Mouse (Mus musculus) intestine, embryonic 16.5 days (tissue): ENCODE data around the gene Pde1b. TPM values are rescaled to one million over a fixed set of nuclear protein-coding genes. Genes with fewer than 3 reads are reported as not detected.

Experiments used
- ATAC-seq: fragments of 200-750 bp; cut with Nextera tagmentation; 2 replicates; pipeline ENCODE4 v1.8.0; 2017; ENCODE audit warnings: moderate TSS enrichment, moderate library complexity
- H3K27ac ChIP-seq: fragments of 300-500 bp; sonication (generic); 2 replicates; pipeline ENCODE4 v1.5.1; 2014; ENCODE audit warnings: mild to moderate bottlenecking, low read length
- H3K27me3 ChIP-seq: fragments of 300-500 bp; sonication (generic); replicated peaks from 2 replicates; pipeline ENCODE4 v1.6.1; 2014; ENCODE audit warnings: low read length, control low read depth, mixed read lengths; ENCODE audit not compliant: control insufficient read depth, insufficient read depth
- H3K36me3 ChIP-seq: fragments of 300-500 bp; sonication (generic); 2 replicates; pipeline ENCODE4 v1.6.1; 2014; ENCODE audit warnings: low read length, control low read depth; ENCODE audit not compliant: control insufficient read depth, insufficient read depth
- H3K4me1 ChIP-seq: fragments of 300-500 bp; sonication (generic); 2 replicates; pipeline ENCODE4 v1.6.1; 2014; ENCODE audit warnings: low read length, control low read depth, mixed read lengths; ENCODE audit not compliant: control insufficient read depth, insufficient read depth
- H3K4me2 ChIP-seq: fragments of 300-500 bp; sonication (generic); 2 replicates; pipeline ENCODE4 v1.6.1; 2014; ENCODE audit warnings: low read depth, low read length, control low read depth
- H3K4me3 ChIP-seq: fragments of 300-500 bp; sonication (generic); 2 replicates; pipeline ENCODE4 v1.5.1; 2014; ENCODE audit warnings: mild to moderate bottlenecking, low read length
- H3K9ac ChIP-seq: fragments of 300-500 bp; sonication (generic); 2 replicates; pipeline ENCODE4 v1.6.1; 2014; ENCODE audit warnings: low read depth, low read length
- H3K9me3 ChIP-seq: fragments of 300-500 bp; sonication (generic); 2 replicates; pipeline ENCODE4 v1.6.1; 2016; ENCODE audit warnings: low read length, control low read depth; ENCODE audit not compliant: control insufficient read depth
- WGBS: fragments of 180-500 bp; shearing (Covaris S2); extraction: QIAGEN DNeasy Blood & Tissue Kit; methylation state at CpG from one replicate; pipeline ENCODE4 v1.1.7; 2014; 5-methylcytosine and 5-hydroxymethylcytosine counted together
- polyA plus RNA-seq: library from polyadenylated mRNA; unstranded; fragments of >200 nt; fragmentation: Nextera tagmentation; extraction: Ambion mirVana; gene quantifications from 2 replicates; pipeline ENCODE4 v1.2.1, GENCODE M21; 2015

Gene Pde1b
- polyA plus RNA-seq, 1 experiment from 2014 or later = 5.8 TPM

DNA sequence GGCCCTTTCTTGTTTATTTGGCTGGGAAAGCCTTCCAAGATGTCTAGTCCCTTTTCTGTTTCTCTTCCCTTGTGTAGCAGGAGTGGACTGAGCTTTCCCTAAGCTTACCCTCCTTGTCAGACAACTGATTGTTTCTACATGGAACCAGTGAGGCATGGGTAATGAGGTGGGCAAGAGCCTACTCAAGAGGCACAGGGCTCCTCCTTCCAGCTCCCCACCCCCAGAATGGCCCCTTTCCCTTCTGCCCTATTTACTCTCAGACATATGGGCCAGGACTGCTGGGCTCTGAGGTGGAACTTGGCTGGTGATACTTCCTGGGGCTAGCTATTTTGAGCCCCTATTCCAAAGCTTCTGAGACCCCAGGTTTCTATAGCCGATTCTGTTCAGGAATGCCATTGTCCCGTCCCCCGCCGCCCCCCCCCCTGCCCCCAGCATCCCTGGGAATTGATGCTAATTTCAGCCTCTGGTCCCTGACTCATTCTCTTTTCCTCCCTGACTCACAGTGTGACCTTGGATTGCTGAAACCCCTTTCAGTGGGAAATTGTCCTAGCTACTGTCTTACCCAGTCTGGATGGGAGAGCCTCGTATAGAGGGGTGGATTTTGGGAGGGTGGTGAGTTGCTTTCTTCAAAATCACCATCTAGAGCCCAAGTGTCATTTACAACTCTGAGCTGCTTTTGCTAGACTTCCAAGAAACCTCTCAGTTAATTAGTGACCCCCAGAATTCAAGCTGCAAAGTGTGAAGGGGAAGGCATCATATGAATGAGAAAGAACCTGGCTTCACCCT is 16.0 kb downstream of the Pde1b start:
- Histone ChIP-seq H3K9me3 (no peaks in the 10 kb centered on the region), H3K4me1 (peaks cover 14% of the 10 kb centered on the region), H3K4me2 (no peak overlapping the region), H3K36me3 (no peaks in the 10 kb centered on the region), H3K4me3 (no peak overlapping the region), H3K27ac (no peak overlapping the region), H3K9ac (no peak overlapping the region), H3K27me3 (no peaks in the 10 kb centered on the region)
- ATAC-seq = no peak
- WGBS = 16% methylated on average over 5 of the region's 5 CpGs

DNA sequence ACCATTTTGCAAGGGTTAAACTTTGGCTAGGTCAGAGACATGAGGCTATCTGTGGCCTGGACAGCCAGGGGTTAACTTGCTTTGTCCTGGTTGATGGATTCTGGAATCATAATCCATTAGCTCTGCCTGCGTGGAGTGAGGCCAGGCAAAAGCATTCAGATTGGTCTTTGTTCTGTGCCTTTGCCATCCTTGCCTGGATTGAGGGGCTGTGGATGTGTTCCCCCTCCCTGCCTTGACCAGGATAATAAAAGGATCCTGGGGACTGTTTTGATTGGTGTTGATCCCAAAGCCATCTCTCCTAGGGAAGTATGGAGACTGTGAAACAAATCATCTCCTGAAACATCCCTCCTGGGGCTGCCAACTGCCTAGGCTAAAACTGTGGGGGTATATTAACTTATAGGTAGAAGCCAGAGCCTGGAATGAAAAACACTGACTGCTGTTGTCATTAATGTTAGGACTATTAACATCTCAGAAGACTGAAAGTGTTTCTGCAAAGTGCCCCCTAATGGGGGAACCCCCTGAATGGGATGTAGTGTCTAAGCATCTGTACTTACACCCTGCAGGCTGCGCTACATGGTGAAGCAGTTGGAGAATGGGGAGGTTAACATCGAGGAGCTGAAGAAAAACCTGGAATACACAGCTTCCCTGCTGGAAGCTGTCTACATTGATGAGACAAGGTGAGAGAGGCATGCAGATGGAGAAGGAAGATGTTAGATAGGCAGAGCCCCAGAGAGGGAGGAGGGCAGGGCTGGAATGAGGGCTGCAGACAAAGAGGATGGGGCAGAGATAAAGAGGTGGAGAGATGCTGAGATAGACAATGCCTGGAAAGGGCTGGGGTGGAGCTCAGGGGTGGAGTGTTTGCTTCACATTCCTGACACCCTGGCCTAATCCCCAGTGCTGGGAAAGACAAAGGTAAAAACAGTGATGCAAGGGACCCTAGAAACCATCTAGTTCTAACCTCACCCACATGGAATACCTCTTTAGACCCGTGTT is 16.8 kb downstream of the Pde1b start:
- no peak overlapping the region for H3K9ac ChIP-seq
- H3K4me1 ChIP-seq = peaks cover 12% of the 10 kb centered on the region
- ATAC-seq = no peak
- no peaks in the 10 kb centered on the region for H3K9me3 ChIP-seq
- no peak overlapping the region for H3K27ac ChIP-seq
- H3K27me3 ChIP-seq = no peaks in the 10 kb centered on the region
- 31% methylated on average over 4 of the region's 4 CpGs for WGBS
- no peak overlapping the region for H3K4me2 ChIP-seq
- H3K36me3 ChIP-seq = no peaks in the 10 kb centered on the region
- H3K4me3 ChIP-seq = no peak overlapping the region

DNA sequence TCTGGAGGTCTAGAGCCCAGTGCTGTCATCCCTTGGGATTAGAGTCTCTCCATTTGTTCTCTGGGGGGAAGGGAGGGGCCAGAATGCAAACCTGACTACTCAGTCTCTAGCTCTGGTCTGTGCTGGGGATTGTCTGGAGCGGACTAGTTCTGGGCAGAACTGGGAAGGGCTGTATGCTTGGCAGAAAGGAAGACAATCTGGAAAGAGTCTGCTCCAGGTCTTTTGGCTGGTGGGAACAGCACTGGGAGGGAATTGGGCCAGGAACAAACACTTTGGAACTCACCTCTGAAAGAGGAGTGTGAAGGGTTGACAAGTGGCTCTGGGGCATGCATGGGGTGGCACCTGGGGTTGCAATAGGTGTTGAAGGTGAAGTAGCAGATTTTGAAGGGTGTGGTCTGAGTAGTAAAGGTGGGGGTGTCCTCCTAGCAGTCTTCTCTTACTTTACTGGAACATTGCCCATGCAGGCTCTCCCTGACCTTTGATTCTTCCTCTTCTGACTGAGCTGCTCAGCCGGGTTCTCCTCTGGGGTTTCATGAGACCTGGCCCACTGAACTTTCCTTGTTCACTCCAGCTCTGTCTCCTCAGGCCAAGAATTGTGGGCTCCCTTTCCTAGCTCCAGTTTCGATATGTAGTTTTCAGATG is 19.7 kb downstream of the Pde1b start:
- ATAC-seq = peak; percentile 80
- WGBS = 60% methylated on average over 3 of the region's 3 CpGs

DNA sequence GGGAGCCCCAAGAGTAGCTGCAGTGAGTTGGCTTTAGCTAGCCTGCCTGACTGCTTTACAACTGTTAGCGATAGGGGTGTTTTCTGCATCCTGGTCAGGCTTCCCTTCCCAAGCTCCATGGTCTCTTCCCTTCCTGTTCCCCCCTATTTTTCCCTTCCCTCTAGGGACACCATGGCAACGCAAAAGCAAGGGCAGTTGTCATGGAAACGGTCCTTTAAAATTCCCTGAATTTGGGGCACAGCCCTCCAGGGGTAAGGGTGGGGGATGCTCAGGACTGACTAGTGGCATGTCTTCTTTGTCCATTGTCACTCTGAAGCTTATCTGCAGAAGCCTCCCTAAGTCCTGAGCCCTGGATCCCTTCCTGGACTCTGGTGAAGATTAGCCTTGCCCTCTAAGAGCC is 20.3 kb downstream of the Pde1b start:
- no peaks in the 10 kb centered on the region for H3K36me3 ChIP-seq
- no peaks in the 10 kb centered on the region for H3K9me3 ChIP-seq
- WGBS = 62% methylated on average over 3 of the region's 3 CpGs
- H3K27ac ChIP-seq = no peak overlapping the region
- no peaks in the 10 kb centered on the region for H3K27me3 ChIP-seq
- H3K4me3 ChIP-seq = no peak overlapping the region
- H3K4me1 ChIP-seq = peaks cover 3% of the 10 kb centered on the region; the same call in 1 of the 2 replicates
- 0 out of 2 replicates have a peak overlapping the region, but pooled peaks have one; percentile 16 for H3K4me2 ChIP-seq
- H3K9ac ChIP-seq = no peak overlapping the region
- ATAC-seq = peak; percentile 34; the same call in 1 of the 2 replicates

More for the DNA sequence above, 19.7 kb downstream of the Pde1b start:
- H3K4me1 ChIP-seq = peaks cover 3% of the 10 kb centered on the region; the same call in 1 of the 2 replicates
- H3K36me3 ChIP-seq = no peaks in the 10 kb centered on the region
- 0 out of 2 replicates have a peak overlapping the region, but pooled peaks have one; percentile 16 for H3K4me2 ChIP-seq
- no peak overlapping the region for H3K4me3 ChIP-seq
- H3K27ac ChIP-seq = no peak overlapping the region
- no peak overlapping the region for H3K9ac ChIP-seq
- H3K9me3 ChIP-seq = no peaks in the 10 kb centered on the region
- no peaks in the 10 kb centered on the region for H3K27me3 ChIP-seq

DNA sequence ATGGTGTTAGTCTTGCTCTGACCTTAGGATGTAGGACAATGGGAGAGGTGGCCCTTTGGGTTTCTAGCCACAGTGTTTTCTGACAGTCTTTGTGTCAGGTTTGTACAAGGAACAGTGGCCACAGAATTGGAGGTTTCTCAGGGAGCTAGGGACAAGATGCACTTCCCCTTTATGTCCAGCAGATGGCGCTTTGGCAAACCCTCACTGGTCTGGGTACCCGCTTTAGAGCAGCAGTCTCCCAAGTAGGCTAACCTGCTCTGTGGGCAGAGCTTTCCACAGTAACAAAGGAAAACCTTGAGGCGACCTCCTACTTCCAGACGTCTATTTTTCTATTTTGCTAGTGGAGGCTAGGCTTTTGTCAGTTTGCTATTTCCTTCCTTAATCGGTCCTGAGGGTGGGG is 27.5 kb downstream of the Pde1b start:
- ATAC-seq = peak; percentile 66
- Histone ChIP-seq H3K9ac (no peak overlapping the region), H3K4me2 (no peak overlapping the region), H3K27ac (no peak overlapping the region), H3K4me1 (0 out of 2 replicates have a peak, but pooled peaks cover 2% of the 10 kb centered on the region), H3K36me3 (no peaks in the 10 kb centered on the region), H3K9me3 (no peaks in the 10 kb centered on the region), H3K27me3 (no peaks in the 10 kb centered on the region), H3K4me3 (no peak overlapping the region)
- WGBS = 6% methylated on average over 5 of the region's 5 CpGs

DNA sequence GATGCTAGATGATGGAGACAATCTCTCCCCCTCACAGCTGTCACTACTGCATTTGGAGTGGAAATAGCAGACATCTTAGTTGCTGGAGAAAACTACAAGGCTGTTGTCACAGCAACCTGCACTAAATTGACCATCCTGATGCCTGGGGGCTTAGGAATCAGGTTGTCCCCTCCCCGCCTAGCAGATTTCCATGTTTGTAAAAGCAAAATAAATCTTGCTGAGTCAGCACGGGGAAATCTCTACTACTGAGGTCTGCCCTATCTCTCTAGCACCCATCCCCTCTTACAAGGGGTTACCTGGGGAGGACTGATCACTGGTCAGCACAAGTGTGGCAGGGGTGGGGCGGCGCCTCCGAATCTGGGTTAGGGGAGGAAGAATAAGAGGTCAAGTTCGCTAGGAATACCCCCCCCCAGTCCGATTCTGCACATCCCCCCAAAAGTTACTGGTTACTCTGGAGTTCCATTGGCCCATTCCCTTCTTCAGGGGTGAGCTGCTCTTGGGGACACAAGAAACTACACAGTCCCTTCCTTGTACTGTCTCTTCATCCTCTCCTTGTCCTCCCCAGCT is 31.3 kb downstream of the Pde1b start:
- Histone ChIP-seq H3K9ac (no peak overlapping the region), H3K4me1 (peaks cover 7% of the 10 kb centered on the region; the same call in 1 of the 2 replicates), H3K27ac (no peak overlapping the region), H3K36me3 (no peaks in the 10 kb centered on the region), H3K27me3 (peaks cover 17% of the 10 kb centered on the region), H3K9me3 (no peaks in the 10 kb centered on the region), H3K4me2 (no peak overlapping the region), H3K4me3 (no peak overlapping the region)
- no peak for ATAC-seq
- 85% methylated on average over 7 of the region's 7 CpGs for WGBS

DNA sequence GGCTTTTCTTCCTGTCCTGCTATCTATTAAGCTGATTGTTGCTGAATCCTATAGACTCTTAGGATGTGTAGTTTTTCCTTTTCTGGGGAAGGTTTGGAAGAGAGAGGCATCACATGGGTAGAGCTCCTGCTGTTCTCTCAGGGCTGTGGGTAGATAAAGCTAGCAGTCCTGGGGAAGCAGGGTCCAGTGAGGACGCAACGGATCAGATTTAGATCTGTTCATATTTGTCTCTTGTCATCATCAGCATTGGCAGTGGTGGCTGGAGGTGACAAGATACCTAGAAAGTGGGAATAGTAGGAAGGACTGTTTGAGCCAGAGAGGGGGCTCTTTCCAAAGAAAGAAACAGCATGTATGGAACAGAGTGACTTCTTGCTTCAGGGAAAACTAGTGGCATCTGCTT is 32.2 kb downstream of the Pde1b start:
- Histone ChIP-seq H3K4me2 (no peak overlapping the region), H3K9ac (no peak overlapping the region), H3K9me3 (no peaks in the 10 kb centered on the region), H3K27me3 (peaks cover 19% of the 10 kb centered on the region), H3K27ac (no peak overlapping the region), H3K36me3 (no peaks in the 10 kb centered on the region), H3K4me1 (peaks cover 4% of the 10 kb centered on the region; the same call in 1 of the 2 replicates), H3K4me3 (no peak overlapping the region)
- ATAC-seq = no peak
- 76% methylated on average over 2 of the region's 2 CpGs for WGBS

DNA sequence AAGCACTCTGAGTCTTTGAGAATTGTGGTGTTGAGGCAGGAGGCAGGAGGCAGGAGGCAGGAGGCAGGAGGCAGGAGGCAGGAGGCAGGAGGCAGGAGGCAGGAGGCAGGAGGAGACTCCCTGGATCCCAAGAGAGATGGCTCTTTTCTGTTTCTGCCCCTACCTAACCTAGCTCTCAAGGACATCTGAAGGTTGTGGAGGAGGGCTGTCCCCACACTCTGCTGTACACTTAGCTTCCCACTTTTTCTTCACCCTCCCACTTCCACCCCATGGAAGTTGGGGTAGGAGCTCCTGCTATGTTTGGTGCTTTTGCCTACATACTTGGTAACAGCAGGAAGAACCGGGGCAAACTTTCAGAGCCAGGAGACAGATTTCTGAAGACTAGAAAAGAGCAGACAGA is 33.0 kb downstream of the Pde1b start:
- WGBS = 67% methylated on average over 1 of the region's 1 CpGs
- H3K27me3 ChIP-seq = peaks cover 19% of the 10 kb centered on the region
- ATAC-seq = no peak

More for the DNA sequence above, 33.0 kb downstream of the Pde1b start:
- Histone ChIP-seq H3K9ac (no peak overlapping the region), H3K4me2 (no peak overlapping the region), H3K36me3 (no peaks in the 10 kb centered on the region), H3K27ac (no peak overlapping the region), H3K4me1 (peaks cover 4% of the 10 kb centered on the region; the same call in 1 of the 2 replicates), H3K4me3 (no peak overlapping the region), H3K9me3 (no peaks in the 10 kb centered on the region)
